Mouse (Mus musculus): ENCODE measurements at regions not wholly inside any gene's neighbourhood (a gene's known extent, or its start where the extent isn't known, plus 50 kb on each side); places are given as distances from the start of the nearest gene placed in this dataset.

- DNase-seq (ENCODE audit: low read depth, low spot score) = peak; percentile 53
These were observed 221.1 kb upstream of the Sox14 start for GRCm38 (mm10) chr9:100097028-100097427.

GRCm38 (mm10) chr9:100095559-100095959 lies 219.6 kb upstream of the Sox14 start:
- no peak for DNase-seq (ENCODE audit: low read depth, low spot score)

- no peak for DNase-seq (ENCODE audit: low read depth, low spot score)
These were observed 219.1 kb upstream of the Sox14 start for GRCm38 (mm10) chr9:100094956-100095558.

GRCm38 (mm10) chr9:100071141-100071540 lies 195.2 kb upstream of the Sox14 start:
- DNase-seq (ENCODE audit: low read depth, low spot score) = no peak

- DNase-seq (ENCODE audit: low read depth, low spot score) = no peak
These were observed 182.6 kb upstream of the Sox14 start for GRCm38 (mm10) chr9:100058541-100058940.

- DNase-seq (ENCODE audit: low read depth, low spot score) = no peak
These were observed 170.3 kb upstream of the Sox14 start for GRCm38 (mm10) chr9:100046213-100046807.

GRCm38 (mm10) chr9:100045636-100046035 lies 169.7 kb upstream of the Sox14 start:
- DNase-seq (ENCODE audit: low read depth, low spot score) = no peak

- peak; percentile 5 for DNase-seq (ENCODE audit: low read depth, low spot score)
These were observed 165.8 kb upstream of the Sox14 start for GRCm38 (mm10) chr9:100041776-100042175.

GRCm38 (mm10) chr9:100023641-100024040 lies 147.7 kb upstream of the Sox14 start:
- DNase-seq (ENCODE audit: low read depth, low spot score) = peak; percentile 67

- DNase-seq (ENCODE audit: low read depth, low spot score) = no peak
These were observed 146.1 kb upstream of the Sox14 start for GRCm38 (mm10) chr9:100022035-100022434.

- peak; percentile 1 for DNase-seq (ENCODE audit: low read depth, low spot score)
These were observed 119.2 kb upstream of the Sox14 start for GRCm38 (mm10) chr9:99995204-99995603.

- peak; percentile 2 for DNase-seq (ENCODE audit: low read depth, low spot score)
These were observed 118.5 kb upstream of the Sox14 start for GRCm38 (mm10) chr9:99994285-99995144.

GRCm38 (mm10) chr9:99987376-99987775 lies 111.4 kb upstream of the Sox14 start:
- DNase-seq (ENCODE audit: low read depth, low spot score) = no peak

GRCm38 (mm10) chr9:99980734-99981133 lies 104.8 kb upstream of the Sox14 start:
- DNase-seq (ENCODE audit: low read depth, low spot score) = no peak

GRCm38 (mm10) chr9:99961561-99961960 lies 85.6 kb upstream of the Sox14 start:
- no peak for DNase-seq (ENCODE audit: low read depth, low spot score)

- DNase-seq (ENCODE audit: low read depth, low spot score) = no peak
These were observed 78.8 kb upstream of the Sox14 start for GRCm38 (mm10) chr9:99954720-99955119.

GRCm38 (mm10) chr9:99954038-99954618 lies 78.2 kb upstream of the Sox14 start:
- no peak for DNase-seq (ENCODE audit: low read depth, low spot score)
